Mouse (Mus musculus) adrenal gland, adult 10 weeks (tissue): Measurements from ENCODE around the gene F13b. TPM values are rescaled to one million over a fixed set of nuclear protein-coding genes. Genes with fewer than 3 reads are reported as not detected.

Experiments
- polyA plus RNA-seq: library from polyadenylated mRNA; stranded (reverse); fragments of 350-450 nt; fragmentation: Illumina TruSeq; extraction: RNeasy Lipid Tissue Mini Kit (QIAGEN cat#74804); gene quantifications from one replicate; pipeline ENCODE4 v1.2.3, GENCODE M21; 2014; ENCODE audit warnings: low read depth, low replicate concordance

F13b gene
- polyA plus RNA-seq = not detected

DNA sequence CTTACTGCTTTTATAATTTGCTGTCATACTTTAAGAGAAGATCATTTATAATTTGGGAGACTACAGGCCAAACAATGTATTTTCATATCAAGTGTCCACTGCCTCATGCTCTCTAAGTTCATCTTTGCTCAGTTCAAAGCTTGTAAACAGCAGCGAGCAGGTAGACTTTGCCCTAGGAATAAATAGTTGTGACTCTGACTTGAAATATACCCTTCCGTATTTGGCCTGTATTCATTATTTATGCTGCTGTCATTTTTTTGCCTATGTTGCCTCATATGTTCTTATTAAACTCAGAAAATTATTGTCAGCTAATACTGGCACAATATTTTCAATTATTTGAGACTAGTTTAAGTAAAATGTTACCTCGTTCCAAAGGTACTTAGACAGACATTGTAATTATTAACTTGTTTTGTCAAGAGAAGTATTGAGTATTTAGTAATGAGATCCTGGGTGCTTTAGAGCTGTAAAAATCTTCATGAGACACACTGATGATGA lies at the start of gene F13b:
Gene F13b, plus strand, starts transcription at position 445 of the 495 bp plus-strand sequence.

GRCm38 (mm10) chr1:139454340-139455225 lies 46.9 kb upstream of the F13b start, which contains the start of gene Aspm:
Gene Aspm (plus strand): TSS chr1:139454772.

DNA sequence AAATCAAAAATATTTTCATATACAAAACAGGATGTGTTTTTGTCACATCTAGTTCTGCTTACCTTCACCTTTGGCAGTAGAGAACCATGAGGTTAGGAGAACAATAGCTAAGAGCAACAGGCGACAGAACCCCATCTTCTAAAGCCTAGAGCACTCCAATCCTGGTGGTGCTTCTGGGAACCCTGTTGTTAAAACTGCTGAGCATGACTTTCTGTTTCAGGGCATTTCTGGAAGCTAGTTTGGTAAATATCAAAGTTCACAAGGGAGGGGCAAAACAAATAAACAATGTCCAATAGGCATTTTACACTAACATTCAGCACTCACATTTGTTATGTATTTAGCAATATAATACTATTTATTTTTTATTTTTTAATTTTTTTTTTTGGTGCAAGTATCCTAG lies 58.5 kb downstream of the F13b start, which contains the start of gene Cfhr1:
Gene Cfhr1, minus strand, starts transcription at position 249 of the 400 bp plus-strand sequence.

Other genes starting within 250 kb of the F13b start
- gene Crb1, start 124.6 kb upstream of the F13b start, polyA plus RNA-seq = not detected
- gene Zbtb41, start 79.4 kb upstream of the F13b start, polyA plus RNA-seq = 69.9 TPM
- gene Aspm, start 46.9 kb upstream of the F13b start, polyA plus RNA-seq = 2.4 TPM
- gene Cfhr1, start 58.6 kb downstream of the F13b start, polyA plus RNA-seq = not detected